Mouse (Mus musculus) cerebellum, adult 2 months (tissue): ENCODE results near the gene Eefsec.

Source experiments
- CTCF ChIP-seq: fragments of 200-500 bp; IDR thresholded peaks from 2 replicates; pipeline ENCODE4 v1.5.1; 2011; ENCODE audit warnings: low read depth, mild to moderate bottlenecking, control low read depth, low read length, moderate library complexity, borderline replicate concordance; ENCODE audit not compliant: insufficient read depth
- POLR2A ChIP-seq: fragments of 200-500 bp; IDR thresholded peaks from 2 replicates; pipeline ENCODE4 v1.6.1; 2011; ENCODE audit warnings: low read length, control low read depth, borderline replicate concordance; ENCODE audit not compliant: insufficient read depth

DNA sequence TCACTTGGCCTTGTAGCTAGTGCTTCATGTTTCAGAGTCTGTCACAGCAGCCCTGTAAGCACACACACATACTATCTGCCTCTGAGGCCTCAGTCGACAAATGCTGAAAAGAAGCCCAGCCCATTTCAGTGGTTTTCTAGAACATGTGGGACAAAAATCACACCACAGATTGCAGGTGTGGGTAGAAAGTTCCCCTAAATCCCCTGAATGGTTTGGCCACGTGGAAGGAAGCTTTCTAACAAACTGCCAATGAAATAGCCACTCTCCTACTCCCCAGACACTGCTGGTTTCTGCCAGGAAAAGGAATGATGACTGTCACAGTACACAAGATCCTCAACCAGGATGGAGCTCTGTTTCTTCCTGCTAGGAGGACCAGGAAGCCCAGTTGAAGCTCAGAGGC, 33.7 kb downstream of the Eefsec start:
- TF ChIP-seq POLR2A = no peak
- TF ChIP-seq CTCF = no peak
